Mouse (Mus musculus): ENCODE measurements around the gene Smpdl3b.
"Not testable (repeated sequence)": the region's sequence is repeated elsewhere in the genome, so short reads cannot be mapped to it uniquely, and the experiment has no call there.

Smpdl3b gene

DNA sequence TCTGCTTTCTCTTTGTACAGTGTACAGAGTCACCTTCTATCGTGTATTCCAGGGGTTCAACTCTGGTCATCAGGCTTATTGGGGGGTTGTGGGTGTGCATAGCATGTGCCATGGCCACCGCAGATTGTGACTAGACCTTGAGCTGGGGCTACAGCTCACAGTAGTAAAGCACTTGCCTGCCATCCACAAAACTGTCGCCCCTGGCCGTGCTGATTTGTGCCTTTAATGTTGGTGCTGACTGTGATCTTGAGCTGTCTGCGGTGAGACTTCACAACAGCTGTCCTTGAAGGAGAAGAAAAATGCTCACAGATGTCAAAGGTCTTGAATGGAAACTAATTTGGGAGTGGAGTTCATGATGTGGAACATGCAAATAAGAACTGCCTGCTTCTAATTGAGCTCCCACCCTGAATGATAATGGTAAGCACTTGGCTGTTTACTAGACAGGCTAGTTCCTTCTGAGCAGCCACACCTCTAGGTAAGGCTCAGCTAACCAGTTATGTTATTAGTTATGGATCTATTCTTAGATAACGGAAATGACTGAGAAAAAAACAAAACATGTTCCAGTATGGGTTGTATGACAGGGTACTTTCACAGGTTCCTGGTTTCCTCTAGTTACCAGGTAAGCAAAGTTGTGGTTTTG, 21.6 kb upstream of the Smpdl3b start:
- in situ Hi-C loops (cut with MseI, MboI): loop anchor here in 1 of 2 experiments (5.0 kb wide), 1 partner anchor 39 kb away; no protein-coding TSS in a partner anchor

GRCm38 (mm10) chr4:132776764-132777163, 19.7 kb upstream of the Smpdl3b start:
- in situ Hi-C loops (cut with MseI, MboI): loop anchor here in 1 of 2 experiments (5.0 kb wide), 1 partner anchor 41 kb away; no protein-coding TSS in a partner anchor

- in situ Hi-C loops (cut with MseI, MboI): loop anchor here in 1 of 2 experiments (5.0 kb wide), 1 partner anchor 42 kb away; no protein-coding TSS in a partner anchor
These were observed 17.9 kb upstream of the Smpdl3b start for GRCm38 (mm10) chr4:132774905-132775304.

DNA sequence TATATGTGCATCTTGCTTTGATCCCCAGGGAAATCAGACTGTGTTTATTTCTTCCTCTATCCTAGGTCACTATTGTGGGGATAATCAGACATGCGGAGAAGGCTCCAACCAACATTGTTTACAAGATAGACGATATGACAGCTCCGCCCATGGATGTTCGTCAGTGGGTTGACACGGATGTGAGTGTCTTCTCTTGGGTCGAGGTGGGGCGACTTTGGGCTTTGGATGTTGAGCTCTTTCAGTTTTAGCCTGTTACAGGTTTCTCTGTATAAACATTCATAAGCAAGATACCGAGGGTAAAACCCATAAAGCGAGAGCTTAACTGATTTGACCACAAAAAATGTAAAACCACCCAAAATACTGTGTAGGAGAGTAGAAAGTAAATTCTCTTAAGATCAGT, 14.7 kb upstream of the Smpdl3b start:
- in situ Hi-C loops (cut with MseI, MboI): no loop called here

DNA sequence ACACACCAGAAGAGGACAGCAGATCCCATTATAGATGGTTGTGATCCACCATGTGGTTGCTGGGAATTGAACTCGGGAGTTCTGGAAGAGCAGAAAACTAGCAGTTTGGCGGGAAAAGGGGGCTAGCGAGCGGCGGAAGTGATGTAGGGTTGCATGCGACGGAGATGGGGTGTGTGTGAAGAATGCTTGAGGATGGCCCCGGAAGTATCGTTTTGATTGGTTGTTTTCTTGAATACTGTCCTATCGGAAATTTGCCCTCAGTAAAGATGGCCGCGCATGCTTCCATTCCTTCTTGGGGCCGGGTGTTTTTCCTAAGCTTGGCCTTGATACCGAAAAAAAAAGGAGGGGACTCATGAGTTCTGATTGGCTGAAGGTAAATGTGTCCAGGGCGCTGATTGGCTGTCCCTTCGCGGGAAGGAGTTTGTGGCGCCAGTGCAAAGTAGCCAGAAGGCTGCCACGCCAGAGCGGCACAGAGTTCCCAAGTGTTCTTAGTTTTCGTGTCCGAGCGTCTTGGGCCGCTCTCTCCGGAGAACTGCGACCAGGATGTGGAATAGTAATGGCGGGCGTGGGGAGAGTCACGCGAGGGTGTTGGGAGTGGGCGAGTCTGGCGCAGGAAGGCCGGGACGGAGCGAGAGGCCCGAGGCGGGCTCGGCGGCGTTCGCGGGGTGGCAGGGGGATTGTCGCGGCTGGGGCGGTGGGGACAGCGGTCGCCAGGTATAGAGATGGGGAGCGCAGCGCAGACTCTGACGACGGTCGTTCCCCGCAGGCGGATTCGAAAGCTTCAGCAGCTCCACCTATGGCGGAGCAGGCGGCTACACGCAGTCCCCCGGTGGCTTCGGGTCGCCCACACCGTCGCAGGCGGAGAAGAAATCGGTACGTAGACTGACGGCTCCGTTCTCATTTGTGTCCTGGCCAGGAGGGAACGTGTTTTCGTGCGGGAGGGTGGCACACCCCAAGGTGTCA, 11.1 kb upstream of the Smpdl3b start, which contains the start of gene Rpa2:
Gene Rpa2, plus strand, starts transcription at position 419 of the 963 bp plus-strand sequence.
- in situ Hi-C loops (cut with MseI, MboI): no loop called here

GRCm38 (mm10) chr4:132763125-132763524, 6.1 kb upstream of the Smpdl3b start:
- in situ Hi-C loops (cut with MseI, MboI): not testable (repeated sequence)

- in situ Hi-C loops (cut with MseI, MboI): no loop called here
These were observed 5.5 kb upstream of the Smpdl3b start for GRCm38 (mm10) chr4:132762602-132763001.

DNA sequence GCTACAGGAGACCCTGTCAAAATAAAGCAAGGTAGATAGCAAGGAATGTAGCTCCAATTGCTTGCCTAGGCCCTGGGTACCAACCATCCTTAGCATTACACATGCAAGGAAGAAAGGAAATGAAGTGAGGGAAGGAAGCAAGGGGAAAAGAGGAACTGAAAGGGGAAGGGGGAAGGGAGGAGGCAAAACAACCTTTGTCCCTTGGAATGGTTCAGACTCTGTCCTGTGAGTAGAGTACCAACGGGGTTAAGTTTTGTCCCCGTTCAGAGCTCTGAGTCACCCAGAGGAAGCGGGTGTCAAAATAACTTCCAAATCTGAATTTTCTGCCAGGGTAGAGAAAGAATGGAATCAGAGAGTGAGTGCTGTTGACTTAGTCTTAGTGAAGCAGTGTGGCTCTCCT, 3.2 kb upstream of the Smpdl3b start:
- in situ Hi-C loops (cut with MseI, MboI): no loop called here

DNA sequence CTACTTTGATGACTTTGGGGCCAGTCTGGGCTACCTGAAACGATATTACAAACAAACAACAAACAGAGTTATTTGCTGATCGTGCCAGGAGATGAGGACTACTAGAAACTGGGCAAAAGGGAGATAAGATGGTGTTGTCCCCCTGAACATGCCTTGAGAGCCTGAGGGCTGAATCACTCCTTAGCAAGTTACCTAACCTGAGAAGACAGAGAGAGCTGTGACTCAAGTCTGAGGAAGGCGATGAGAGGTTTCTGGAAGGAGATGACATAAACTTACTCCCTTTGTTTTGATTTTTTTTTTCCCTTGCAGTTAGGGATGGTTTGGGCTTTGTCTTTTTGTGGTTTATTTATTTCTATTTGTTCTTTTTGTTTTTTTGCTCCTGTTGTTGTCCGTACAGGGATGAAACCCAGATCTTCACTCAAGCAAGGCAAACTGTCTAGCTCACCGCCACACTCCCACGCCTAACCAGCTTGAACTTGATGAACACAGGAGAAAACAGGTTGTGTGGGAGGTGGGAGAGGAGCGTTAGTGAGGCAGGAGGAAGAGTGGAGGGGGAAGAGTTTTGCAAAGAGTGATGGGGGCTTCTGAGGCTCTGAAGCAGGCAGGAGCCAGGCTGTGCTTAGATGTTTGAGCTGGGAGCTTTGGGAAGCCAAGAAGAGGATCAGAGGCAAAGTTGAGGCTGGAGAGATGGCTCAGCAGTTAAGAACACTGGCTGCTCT, 740 bp upstream of the Smpdl3b start:
- in situ Hi-C loops (cut with MseI, MboI): no loop called here

- in situ Hi-C loops (cut with MseI, MboI): no loop called here
These were observed 4.1 kb downstream of the Smpdl3b start for GRCm38 (mm10) chr4:132752992-132753391.

GRCm38 (mm10) chr4:132749258-132749982, 7.6 kb downstream of the Smpdl3b start:
- in situ Hi-C loops (cut with MseI, MboI): no loop called here

DNA sequence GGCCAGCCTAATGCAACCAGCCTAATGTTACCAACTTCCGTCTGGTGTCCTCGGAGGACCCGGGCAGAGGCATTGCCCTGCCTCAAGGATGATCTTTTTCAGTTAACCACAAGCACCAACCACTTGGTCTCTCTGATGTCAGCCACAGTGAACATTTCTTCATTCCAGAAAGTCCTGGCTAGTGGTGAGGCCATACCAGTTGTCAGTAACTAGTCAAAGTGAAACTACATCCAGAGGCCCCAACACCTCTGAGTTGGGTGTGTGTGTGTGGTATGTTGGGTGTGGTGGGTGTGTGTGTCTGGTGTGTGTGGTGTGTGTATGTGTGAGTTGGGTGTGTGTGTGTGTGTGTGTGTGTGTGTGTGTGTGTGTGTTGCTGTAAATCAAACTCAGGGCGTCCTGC, 8.3 kb downstream of the Smpdl3b start:
- in situ Hi-C loops (cut with MseI, MboI): no loop called here

DNA sequence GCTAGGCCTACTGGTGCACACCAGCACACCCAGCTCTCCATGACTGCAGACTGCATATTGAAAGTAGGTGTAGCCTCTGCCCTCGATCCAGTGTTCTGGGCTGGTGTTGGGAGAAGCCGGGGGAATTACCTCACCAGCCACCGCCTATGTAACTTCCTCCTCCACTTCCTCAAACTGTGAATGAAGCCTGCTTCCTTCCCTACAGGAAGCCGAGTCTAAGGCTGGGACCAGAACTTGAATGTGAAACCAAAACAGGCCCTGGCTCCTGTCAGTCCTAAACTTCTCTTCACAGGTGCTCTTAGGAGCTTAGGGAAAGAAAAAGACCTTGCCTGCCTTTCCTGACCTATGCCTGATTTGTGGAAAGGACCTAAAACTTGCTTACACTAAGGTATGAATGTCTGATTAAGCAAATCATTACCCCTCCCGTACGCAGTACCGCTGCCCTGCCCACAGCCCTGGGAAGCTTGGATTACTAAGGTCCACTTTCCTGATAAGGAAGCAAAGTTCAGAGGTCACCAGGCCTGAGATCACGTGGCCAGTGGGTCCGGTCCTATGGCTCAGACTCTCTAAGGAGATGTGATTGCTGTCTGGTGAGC, 9.3 kb downstream of the Smpdl3b start:
- in situ Hi-C loops (cut with MseI, MboI): no loop called here

- in situ Hi-C loops (cut with MseI, MboI): no loop called here
These were observed 10.0 kb downstream of the Smpdl3b start for GRCm38 (mm10) chr4:132746911-132747517.

GRCm38 (mm10) chr4:132743992-132744911, 12.8 kb downstream of the Smpdl3b start:
- in situ Hi-C loops (cut with MseI, MboI): no loop called here

DNA sequence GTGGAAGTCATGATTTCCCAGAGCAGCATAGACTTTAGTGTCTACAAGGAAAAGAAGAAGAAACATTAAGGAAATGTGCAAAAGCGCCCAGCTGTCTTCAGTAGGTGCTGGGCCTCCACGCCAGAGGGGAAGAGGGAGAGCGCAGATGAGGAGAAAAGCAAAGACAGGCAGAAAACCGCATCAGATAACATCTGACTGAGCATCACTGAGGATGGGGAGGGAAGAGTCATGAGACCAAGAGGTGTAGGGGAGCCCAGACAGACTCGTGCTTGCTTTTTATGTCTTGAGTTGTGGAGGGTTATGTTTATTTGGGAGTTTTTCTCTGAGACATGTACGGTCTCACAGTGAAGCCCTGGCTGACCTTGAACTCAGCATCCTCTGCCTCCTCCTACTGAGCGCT, 15.6 kb downstream of the Smpdl3b start:
- in situ Hi-C loops (cut with MseI, MboI): no loop called here

GRCm38 (mm10) chr4:132737154-132737553, 19.9 kb downstream of the Smpdl3b start:
- in situ Hi-C loops (cut with MseI, MboI): not testable (repeated sequence)

DNA sequence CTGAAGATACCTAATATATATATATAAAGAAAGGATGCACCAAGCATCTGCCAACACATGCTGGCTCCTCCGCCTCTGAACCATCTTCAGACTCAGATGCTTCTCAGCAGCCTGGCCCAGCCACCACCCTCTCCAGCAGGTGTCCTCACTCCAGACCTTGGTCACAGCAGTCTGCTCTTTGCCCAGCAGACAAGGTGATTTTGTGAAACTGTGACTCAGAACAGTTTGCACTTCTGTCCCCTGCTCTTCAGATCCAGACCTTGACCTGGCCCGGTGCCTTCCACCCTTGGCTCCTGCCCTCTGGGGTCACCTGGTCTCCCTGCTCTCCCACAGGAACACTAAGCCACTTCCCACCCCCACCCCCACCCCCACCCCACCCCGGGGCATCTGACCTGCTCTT, 21.2 kb downstream of the Smpdl3b start:
- in situ Hi-C loops (cut with MseI, MboI): no loop called here

GRCm38 (mm10) chr4:132735389-132735788, 21.7 kb downstream of the Smpdl3b start:
- in situ Hi-C loops (cut with MseI, MboI): no loop called here
